In genomic region chr6:119458166-119458565, GRCm38 (mm10) we compare ENCODE assay signal across 22 mouse cellular contexts. TPM values are rescaled to one million over a fixed set of nuclear protein-coding genes. Genes with fewer than 3 reads are reported as not detected.
DNase-seq lines count a peak whose midpoint lies in the region; ATAC-seq lines count a peak whose summit lies in the region.
"Had no signal": no experiment of that assay in that cellular context is flagged by ENCODE, and none has a peak within 500 bp of the region (broad histone marks: within the 10 kb centered on the region; RNA-seq: fewer than 3 reads in every experiment).

No protein-coding gene starts in this region.

- H3K9me3 ChIP-seq in midbrain, embryonic 11.5 days (ENCODE audit: control insufficient read depth, low read length), result no peaks in the 10 kb centered on the region
- H3K9me3 ChIP-seq in midbrain, embryonic 10.5 days (replicated peaks), result no peaks in the 10 kb centered on the region
- H3K9me3 ChIP-seq: embryonic facial prominence, embryonic 13.5 days; embryonic facial prominence, embryonic 15.5 days; forebrain, embryonic 10.5 days; forebrain, embryonic 12.5 days had no signal

- no peaks in the 10 kb centered on the region for H3K27me3 ChIP-seq in midbrain, embryonic 11.5 days (ENCODE audit: control insufficient read depth, insufficient read depth, low read length)
- H3K27me3 ChIP-seq in midbrain, embryonic 10.5 days (ENCODE audit: low read depth, poor library complexity, severe bottlenecking), result no peaks in the 10 kb centered on the region
- H3K27me3 ChIP-seq: embryonic facial prominence, embryonic 13.5 days; embryonic facial prominence, embryonic 15.5 days; forebrain, embryonic 12.5 days had no signal

- peak; percentile 48 for DNase-seq in adrenal gland, postnatal 10 days
- DNase-seq in adrenal gland, adult 18-20 months (ENCODE audit: low spot score in 2 of 2), result no peak
- DNase-seq in midbrain, embryonic 11.5 days (ENCODE audit: low spot score, missing footprints), result peak; percentile 62
- no peak for DNase-seq in midbrain, embryonic 10.5 days (ENCODE audit: low spot score)
- peak; percentile 30 for DNase-seq in adrenal gland, postnatal 25 days
- peak; percentile 62 to 65 for DNase-seq in adrenal gland, postnatal 36 days
- no peak for DNase-seq in urinary bladder, postnatal 36 days (ENCODE audit: low spot score in 2 of 2)
- DNase-seq in c-Kit-positive CD71-positive TER-119-positive erythroid progenitor cells, embryonic 14.5 days (ENCODE audit: low spot score), result no peak
- DNase-seq: cerebellum, adult 11 months; cerebellum, adult 18-20 months; cerebellum, adult 8-10 months; cerebellum, adult 9-11 months; cerebellum, postnatal 14 days; cerebellum, postnatal 36 days; embryo, embryonic 11 days had no signal

- H3K4me1 ChIP-seq in midbrain, embryonic 11.5 days (ENCODE audit: control insufficient read depth, insufficient read depth, low read length), result no peaks in the 10 kb centered on the region
- H3K4me1 ChIP-seq in midbrain, embryonic 10.5 days, result peaks cover 19% of the 10 kb centered on the region
- H3K4me1 ChIP-seq: embryonic facial prominence, embryonic 15.5 days; forebrain, embryonic 12.5 days had no signal

- no peak overlapping the region for H3K9ac ChIP-seq in midbrain, embryonic 11.5 days (ENCODE audit: low read length)
- H3K9ac ChIP-seq: embryonic facial prominence, embryonic 13.5 days; embryonic facial prominence, embryonic 15.5 days; forebrain, embryonic 12.5 days had no signal

- H3K4me3 ChIP-seq in midbrain, embryonic 11.5 days (ENCODE audit: low read depth, low read length), result no peak overlapping the region
- H3K4me3 ChIP-seq in midbrain, embryonic 10.5 days, result no peak overlapping the region
- H3K4me3 ChIP-seq: embryonic facial prominence, embryonic 13.5 days; embryonic facial prominence, embryonic 15.5 days; erythroblast, embryonic 14.5 days; forebrain, embryonic 10.5 days; forebrain, embryonic 12.5 days had no signal

- 72% methylated on average over 8 of the region's 8 CpGs for WGBS in midbrain, embryonic 11.5 days
- 75% methylated on average over 8 of the region's 8 CpGs for WGBS in midbrain, embryonic 10.5 days

- H3K4me2 ChIP-seq in midbrain, embryonic 11.5 days, result no peak overlapping the region
- H3K4me2 ChIP-seq: embryonic facial prominence, embryonic 13.5 days; embryonic facial prominence, embryonic 15.5 days; forebrain, embryonic 12.5 days had no signal

- H3K27ac ChIP-seq in midbrain, embryonic 11.5 days (ENCODE audit: low read depth, low read length), result no peak overlapping the region
- H3K27ac ChIP-seq in midbrain, embryonic 10.5 days (replicated peaks), result no peak overlapping the region
- H3K27ac ChIP-seq: embryonic facial prominence, embryonic 13.5 days; embryonic facial prominence, embryonic 15.5 days; forebrain, embryonic 10.5 days; forebrain, embryonic 12.5 days had no signal

- ATAC-seq in midbrain, embryonic 11.5 days (ENCODE audit: low FRiP score), result no peak
- ATAC-seq: forebrain, embryonic 14.5 days; forebrain, embryonic 16.5 days had no signal

- no peaks in the 10 kb centered on the region for H3K36me3 ChIP-seq in midbrain, embryonic 11.5 days (ENCODE audit: control insufficient read depth, insufficient read depth, low read length)
- H3K36me3 ChIP-seq in midbrain, embryonic 10.5 days, result no peaks in the 10 kb centered on the region
- H3K36me3 ChIP-seq: embryonic facial prominence, embryonic 13.5 days; embryonic facial prominence, embryonic 15.5 days; forebrain, embryonic 12.5 days had no signal

RNA-seq across cellular contexts. Expression of gene Fbxl14, which starts 21.3 kb away (rescaled TPM):
- 10 to 100 TPM; 26.8 to 30.0 TPM for total RNA-seq in adrenal gland, postnatal 10 days (2021)
- total RNA-seq in adrenal gland, adult 18-20 months (2021), result 10 to 100 TPM; 31.7 to 34.1 TPM
- polyA plus RNA-seq in midbrain, embryonic 11.5 days (2014; fragmentation: Nextera tagmentation; extraction: Ambion mirVana), result 5.7 and 6.6 TPM in 2 replicates
- polyA plus RNA-seq in midbrain, embryonic 10.5 days (2016; fragmentation: Nextera tagmentation; extraction: Ambion mirVana), result 2.9 and 3.4 TPM in 2 replicates
- total RNA-seq in adrenal gland, postnatal 25 days (2021), result 39.5 and 40.8 TPM in 2 replicates
- 10 to 100 TPM; 31.9 to 36.0 TPM for total RNA-seq in adrenal gland, postnatal 36 days (2021)

RNA-seq across cellular contexts. Expression of gene Adipor2, which starts 40.7 kb away (rescaled TPM):
- total RNA-seq in adrenal gland, postnatal 10 days (2021), result 100 to 1,000 TPM; 204 to 214 TPM
- 100 to 1,000 TPM; 191 to 229 TPM for total RNA-seq in adrenal gland, adult 18-20 months (2021)
- polyA plus RNA-seq in midbrain, embryonic 11.5 days (2014; fragmentation: Nextera tagmentation; extraction: Ambion mirVana), result 17.1 and 18.7 TPM in 2 replicates
- polyA plus RNA-seq in midbrain, embryonic 10.5 days (2016; fragmentation: Nextera tagmentation; extraction: Ambion mirVana), result 36.9 and 37.1 TPM in 2 replicates
- total RNA-seq in adrenal gland, postnatal 25 days (2021), result 139 and 144 TPM in 2 replicates
- 100 to 1,000 TPM; 200 to 209 TPM for total RNA-seq in adrenal gland, postnatal 36 days (2021)

Comparison
In these comparisons a context has a peak if more than half of its experiments do, and no peak if none do; other contexts are left out.
1. DNase-seq: peak in adrenal gland, postnatal 10 days (single experiment), midbrain, embryonic 11.5 days (single experiment), adrenal gland, postnatal 25 days (single experiment) and adrenal gland, postnatal 36 days (2 of 2); none in adrenal gland, adult 18-20 months (0 of 2), midbrain, embryonic 10.5 days (single experiment), urinary bladder, postnatal 36 days (0 of 2) and c-Kit-positive CD71-positive TER-119-positive erythroid progenitor cells, embryonic 14.5 days (single experiment).